ENCODE assay signal across 10 mouse cellular contexts in genomic region chr17:35633992-35634391, GRCm38 (mm10). TPM values are rescaled to one million over a fixed set of nuclear protein-coding genes. Genes with fewer than 3 reads are reported as not detected.
A peak's percentile ranks its signal among the peaks of the same experiment; 100 is the strongest.
DNase-seq lines count a peak whose midpoint lies in the region; ATAC-seq and TF ChIP-seq lines count a peak whose summit lies in the region.
"Had no signal": no experiment of that assay in that cellular context is flagged by ENCODE, and none has a peak within 500 bp of the region (broad histone marks: within the 10 kb centered on the region; RNA-seq: fewer than 3 reads in every experiment).

No protein-coding gene starts in this region.

- no peak overlapping the region for H3K4me3 ChIP-seq in cerebellum, adult 2 months (replicated peaks; ENCODE audit: insufficient read depth, low read depth, low read length)
- no peak overlapping the region for H3K4me3 ChIP-seq in neural tube, embryonic 11.5 days (ENCODE audit: low read depth, low read length)
- H3K4me3 ChIP-seq in kidney, adult 2 months (ENCODE audit: insufficient read depth, low read depth, low read length): no peak overlapping the region
- no peak overlapping the region for H3K4me3 ChIP-seq in limb, embryonic 14.5 days (replicated peaks; ENCODE audit: low read length)
- H3K4me3 ChIP-seq: erythroblast, embryonic 14.5 days; neural tube, embryonic 12.5 days had no signal

- H3K4me1 ChIP-seq in cerebellum, adult 2 months (ENCODE audit: control insufficient read depth, insufficient read depth, low read length): no peaks in the 10 kb centered on the region
- no peaks in the 10 kb centered on the region for H3K4me1 ChIP-seq in neural tube, embryonic 11.5 days (ENCODE audit: control insufficient read depth, insufficient read depth, low read length)
- H3K4me1 ChIP-seq in kidney, adult 2 months (ENCODE audit: control insufficient read depth, insufficient read depth, low read length): no peaks in the 10 kb centered on the region; the same call in 1 of the 2 replicates
- H3K4me1 ChIP-seq in limb, embryonic 14.5 days (ENCODE audit: control insufficient read depth, insufficient read depth, low read length): peaks cover 10% of the 10 kb centered on the region
- H3K4me1 ChIP-seq: neural tube, embryonic 12.5 days had no signal

- TF ChIP-seq CTCF in cerebellum, adult 2 months (IDR thresholded peaks at IDR 0.05; ENCODE audit: borderline replicate concordance, insufficient read depth, low read depth, low read length): peak; percentile 28; the same call in 1 of the 2 replicates
- peak; percentile 51; the same call in 1 of the 2 replicates for TF ChIP-seq CTCF in kidney, adult 2 months (conservative IDR thresholded peaks at IDR 0.05; ENCODE audit: insufficient read depth, insufficient read length, low read depth, low read length)

- H3K27ac ChIP-seq in cerebellum, adult 2 months (ENCODE audit: insufficient read depth, low read length): no peak overlapping the region
- no peak overlapping the region for H3K27ac ChIP-seq in neural tube, embryonic 11.5 days (ENCODE audit: low read depth, low read length)
- H3K27ac ChIP-seq in kidney, adult 2 months (ENCODE audit: insufficient read depth, low read depth, low read length): no peak overlapping the region
- no peak overlapping the region for H3K27ac ChIP-seq in limb, embryonic 14.5 days (replicated peaks; ENCODE audit: low read depth, low read length)
- H3K27ac ChIP-seq: neural tube, embryonic 12.5 days had no signal

- no peaks in the 10 kb centered on the region for H3K27me3 ChIP-seq in cerebellum, adult 2 months (ENCODE audit: control insufficient read depth, insufficient read depth, low read length)
- 0 out of 2 replicates have a peak, but pooled peaks cover 2% of the 10 kb centered on the region for H3K27me3 ChIP-seq in neural tube, embryonic 11.5 days (ENCODE audit: control insufficient read depth, insufficient read depth, low read length)
- no peaks in the 10 kb centered on the region for H3K27me3 ChIP-seq in kidney, adult 2 months (replicated peaks; ENCODE audit: control insufficient read depth, insufficient read depth, low read length)
- no peaks in the 10 kb centered on the region for H3K27me3 ChIP-seq in limb, embryonic 14.5 days (ENCODE audit: control insufficient read depth, insufficient read depth, low read length)
- H3K27me3 ChIP-seq: neural tube, embryonic 12.5 days had no signal

- no peaks in the 10 kb centered on the region for H3K9me3 ChIP-seq in neural tube, embryonic 11.5 days (ENCODE audit: control insufficient read depth, low read length)
- no peaks in the 10 kb centered on the region for H3K9me3 ChIP-seq in limb, embryonic 14.5 days (ENCODE audit: control insufficient read depth, low read length)
- H3K9me3 ChIP-seq: neural tube, embryonic 12.5 days had no signal

- no peaks in the 10 kb centered on the region for H3K36me3 ChIP-seq in neural tube, embryonic 11.5 days (ENCODE audit: control insufficient read depth, insufficient read depth, low read length)
- no peaks in the 10 kb centered on the region for H3K36me3 ChIP-seq in kidney, adult 2 months (ENCODE audit: control insufficient read depth, insufficient read depth, low read length)
- no peaks in the 10 kb centered on the region for H3K36me3 ChIP-seq in limb, embryonic 14.5 days (ENCODE audit: control insufficient read depth, insufficient read depth, low read length)
- H3K36me3 ChIP-seq: neural tube, embryonic 12.5 days had no signal

- TF ChIP-seq POLR2A in cerebellum, adult 2 months (IDR thresholded peaks at IDR 0.05; ENCODE audit: borderline replicate concordance, insufficient read depth, low read length): no peak
- no peak for TF ChIP-seq POLR2A in kidney, adult 2 months (IDR thresholded peaks at IDR 0.05; ENCODE audit: low read depth, low read length)
- no peak for TF ChIP-seq POLR2A in limb, embryonic 14.5 days (IDR thresholded peaks at IDR 0.05; ENCODE audit: borderline replicate concordance, extremely low read depth, insufficient read depth, insufficient read length)

- H3K9ac ChIP-seq in neural tube, embryonic 11.5 days (ENCODE audit: low read length): no peak overlapping the region
- H3K9ac ChIP-seq in limb, embryonic 14.5 days (ENCODE audit: low read depth, low read length, severe bottlenecking): no peak overlapping the region
- H3K9ac ChIP-seq: neural tube, embryonic 12.5 days had no signal

- no peak for ATAC-seq in neural tube, embryonic 11.5 days (ENCODE audit: insufficient read depth, low FRiP score, low TSS enrichment)
- 0 out of 2 replicates have a peak, but pooled peaks have one; percentile 35 for ATAC-seq in limb, embryonic 14.5 days (ENCODE audit: low FRiP score, low read depth)

- DNase-seq in cerebellum, adult 2 months: peak in 1 of 2 experiments; percentile 21
- DNase-seq in cerebellum, adult 8-10 months: no peak
- peak; percentile 35 for DNase-seq in neural tube, embryonic 11.5 days (ENCODE audit: low spot score)
- no peak for DNase-seq in neural tube, embryonic 10.5 days (ENCODE audit: extremely low spot score, low spot score)
- DNase-seq in kidney, adult 2 months: peak; percentile 56
- DNase-seq in limb, embryonic 14.5 days (ENCODE audit: low spot score): peak; percentile 19
- DNase-seq in right cerebral cortex, postnatal 10 days (ENCODE audit: low spot score in 2 of 2): peak; percentile 76 to 87
- no peak for DNase-seq in spleen, postnatal 36 days (ENCODE audit: low spot score in 2 of 2)

- 34% methylated on average over 1 of the region's 1 CpGs for WGBS in cerebellum, adult 2 months
- WGBS in neural tube, embryonic 11.5 days: 44% methylated on average over 1 of the region's 1 CpGs
- WGBS in kidney, adult 2 months: 22% methylated on average over 1 of the region's 1 CpGs
- WGBS in limb, embryonic 14.5 days: 30% methylated on average over 1 of the region's 1 CpGs

- no peak overlapping the region for H3K4me2 ChIP-seq in neural tube, embryonic 11.5 days (ENCODE audit: low read depth)
- H3K4me2 ChIP-seq in limb, embryonic 14.5 days (replicated peaks; ENCODE audit: low read depth, low read length, severe bottlenecking): no peak overlapping the region
- H3K4me2 ChIP-seq: neural tube, embryonic 12.5 days had no signal

RNA-seq across cellular contexts. Expression of gene Gm9573, which starts 7.6 kb away (rescaled TPM):
- polyA plus RNA-seq in cerebellum, adult 2 months (2012; rRNA removed): not detected in 2 replicates
- polyA plus RNA-seq in neural tube, embryonic 11.5 days (2014; fragmentation: Nextera tagmentation; extraction: Ambion mirVana): not detected in 2 replicates
- not detected in 2 replicates for polyA plus RNA-seq in kidney, adult 2 months (2012; rRNA removed)
- not detected in 2 replicates for polyA plus RNA-seq in limb, embryonic 14.5 days (2012; rRNA removed)
- polyA plus RNA-seq in limb, embryonic 14.5 days (2014; fragmentation: Nextera tagmentation; extraction: Ambion mirVana): not detected in 2 replicates
- polyA plus RNA-seq: erythroblast, embryonic 14.5 days; neural tube, embryonic 12.5 days had no signal

RNA-seq across cellular contexts. Expression of gene Mucl3, which starts 9.5 kb away (rescaled TPM):
- not detected in 2 replicates for polyA plus RNA-seq in cerebellum, adult 2 months (2012; rRNA removed)
- 0.09 TPM in 1 of 2 replicates, not detected in the other for polyA plus RNA-seq in neural tube, embryonic 11.5 days (2014; fragmentation: Nextera tagmentation; extraction: Ambion mirVana)
- not detected in 2 replicates for polyA plus RNA-seq in kidney, adult 2 months (2012; rRNA removed)
- polyA plus RNA-seq in limb, embryonic 14.5 days (2012; rRNA removed): 0.13 and 0.30 TPM in 2 replicates
- polyA plus RNA-seq in limb, embryonic 14.5 days (2014; fragmentation: Nextera tagmentation; extraction: Ambion mirVana): 0.22 TPM in 1 of 2 replicates, not detected in the other
- polyA plus RNA-seq: erythroblast, embryonic 14.5 days; neural tube, embryonic 12.5 days had no signal

RNA-seq across cellular contexts. Expression of gene Sfta2, which starts 32.6 kb away (rescaled TPM):
- not detected in 2 replicates for polyA plus RNA-seq in cerebellum, adult 2 months (2012; rRNA removed)
- polyA plus RNA-seq in neural tube, embryonic 11.5 days (2014; fragmentation: Nextera tagmentation; extraction: Ambion mirVana): not detected in 2 replicates
- polyA plus RNA-seq in kidney, adult 2 months (2012; rRNA removed): 0.80 and 1.3 TPM in 2 replicates
- not detected in 2 replicates for polyA plus RNA-seq in limb, embryonic 14.5 days (2012; rRNA removed)
- not detected in 2 replicates for polyA plus RNA-seq in limb, embryonic 14.5 days (2014; fragmentation: Nextera tagmentation; extraction: Ambion mirVana)
- polyA plus RNA-seq: erythroblast, embryonic 14.5 days; neural tube, embryonic 12.5 days had no signal

RNA-seq across cellular contexts. Expression of gene Vars2, which starts 33.4 kb away (rescaled TPM):
- 35.5 and 35.9 TPM in 2 replicates for polyA plus RNA-seq in cerebellum, adult 2 months (2012; rRNA removed)
- polyA plus RNA-seq in neural tube, embryonic 11.5 days (2014; fragmentation: Nextera tagmentation; extraction: Ambion mirVana): 13.1 and 15.0 TPM in 2 replicates
- 21.5 and 31.3 TPM in 2 replicates for polyA plus RNA-seq in kidney, adult 2 months (2012; rRNA removed)
- polyA plus RNA-seq in limb, embryonic 14.5 days (2012; rRNA removed): 35.4 and 47.8 TPM in 2 replicates
- 14.8 and 18.7 TPM in 2 replicates for polyA plus RNA-seq in limb, embryonic 14.5 days (2014; fragmentation: Nextera tagmentation; extraction: Ambion mirVana)

RNA-seq across cellular contexts. Expression of gene Gtf2h4, which starts 39.5 kb away (rescaled TPM):
- polyA plus RNA-seq in cerebellum, adult 2 months (2012; rRNA removed): 30.7 and 34.8 TPM in 2 replicates
- 42.9 and 46.1 TPM in 2 replicates for polyA plus RNA-seq in neural tube, embryonic 11.5 days (2014; fragmentation: Nextera tagmentation; extraction: Ambion mirVana)
- polyA plus RNA-seq in kidney, adult 2 months (2012; rRNA removed): 28.7 and 29.1 TPM in 2 replicates
- 43.0 and 52.0 TPM in 2 replicates for polyA plus RNA-seq in limb, embryonic 14.5 days (2012; rRNA removed)
- polyA plus RNA-seq in limb, embryonic 14.5 days (2014; fragmentation: Nextera tagmentation; extraction: Ambion mirVana): 40.7 and 44.9 TPM in 2 replicates

Comparison
In these comparisons a context has a peak if more than half of its experiments do, and no peak if none do; other contexts are left out.
1. DNase-seq: peak in neural tube, embryonic 11.5 days (single experiment), kidney, adult 2 months (single experiment), limb, embryonic 14.5 days (single experiment) and right cerebral cortex, postnatal 10 days (2 of 2); none in cerebellum, adult 8-10 months (single experiment), neural tube, embryonic 10.5 days (single experiment) and spleen, postnatal 36 days (0 of 2).